Mouse (Mus musculus): ENCODE measurements around the gene Ramp2.
A peak's percentile ranks its signal among the peaks of the same experiment; 100 is the strongest.

Ramp2 gene

DNA sequence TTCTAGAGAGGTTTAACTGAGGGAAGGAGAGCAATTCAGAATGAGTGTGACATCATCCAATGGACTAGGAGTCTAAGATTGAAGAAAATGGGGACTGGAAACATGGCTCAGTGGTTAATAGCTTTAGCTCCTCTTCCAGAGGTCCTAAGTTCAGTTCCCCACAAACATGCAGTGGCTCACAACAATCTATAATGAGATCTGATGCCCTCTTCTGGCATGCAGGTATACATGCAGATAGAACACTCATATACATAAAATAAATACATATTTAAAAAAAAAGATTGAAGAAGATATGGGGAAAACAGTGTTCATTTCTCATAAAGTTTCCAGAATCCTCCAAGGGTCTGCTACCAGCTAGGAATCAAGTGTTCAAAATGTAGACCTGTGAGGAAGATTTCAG lies 10.4 kb upstream of the Ramp2 start:
- no peak for DNase-seq (ENCODE audit: low read depth)

DNA sequence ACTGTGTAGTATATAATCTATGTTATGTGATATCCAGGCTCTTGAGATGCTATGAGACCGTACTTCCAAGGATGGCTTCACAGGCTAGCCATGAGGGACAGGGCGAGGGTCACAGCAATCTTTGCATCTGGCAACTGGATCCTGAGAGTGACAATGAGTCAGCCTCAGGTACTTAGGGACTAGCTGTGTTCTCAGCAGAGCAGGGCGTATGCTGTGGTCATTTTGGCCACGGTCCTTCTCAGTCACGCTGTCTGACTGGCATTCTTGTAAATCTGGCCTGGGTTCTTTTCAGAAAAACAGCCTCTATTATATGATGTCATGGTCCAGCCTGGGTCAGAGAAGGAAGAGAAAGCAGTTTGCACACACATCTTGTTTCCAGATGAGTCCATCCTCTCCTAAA lies 9.0 kb upstream of the Ramp2 start:
- DNase-seq (ENCODE audit: low read depth): no peak

DNA sequence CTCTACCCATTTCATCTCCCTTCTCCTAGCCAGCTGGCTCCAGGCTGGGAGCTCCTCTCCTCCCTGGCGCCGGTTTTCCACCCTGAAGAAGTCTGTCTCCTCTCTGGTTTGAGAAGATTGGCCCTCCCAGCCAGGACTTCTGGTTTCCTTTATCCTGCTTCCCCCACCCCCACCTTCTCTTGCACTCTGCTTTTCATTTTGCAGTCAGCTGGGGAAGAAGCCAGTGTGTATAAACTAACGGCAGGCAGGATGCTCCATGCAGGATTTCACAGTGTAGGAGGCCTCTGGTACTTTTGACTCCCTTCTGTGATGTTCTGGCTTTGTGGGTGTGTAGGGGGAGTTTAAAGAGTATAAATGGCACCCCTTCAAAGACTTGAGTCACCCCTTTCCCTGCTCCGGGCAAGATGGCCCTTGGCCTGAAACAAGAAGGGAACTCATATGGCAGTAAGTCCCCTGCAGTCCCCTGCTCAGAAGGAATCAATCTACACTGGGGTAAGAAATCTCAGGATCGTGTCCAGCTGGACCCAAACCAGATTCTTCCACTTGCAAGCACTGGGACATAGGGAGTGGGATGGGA lies 7.7 kb upstream of the Ramp2 start:
- DNase-seq (ENCODE audit: low read depth): peak; percentile 42

DNA sequence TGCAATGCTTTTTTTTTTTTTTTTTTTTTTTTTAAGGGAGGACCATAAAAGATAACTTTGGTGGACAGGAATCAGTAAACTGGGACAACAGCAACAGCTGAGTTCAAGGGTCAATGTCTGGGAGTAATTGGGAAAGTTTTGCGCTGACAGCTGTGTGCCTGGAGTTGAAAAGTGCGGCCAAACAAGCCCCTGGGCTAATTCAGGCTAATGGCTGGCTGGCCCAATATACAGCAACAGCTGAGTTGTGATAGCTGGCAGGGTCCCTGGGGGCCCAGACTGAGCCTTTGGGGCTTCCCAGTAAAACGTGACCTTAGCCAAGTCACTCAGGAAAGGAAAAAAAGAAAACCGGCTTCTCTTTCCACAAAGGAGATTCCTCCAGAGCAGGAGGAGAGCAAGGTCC lies 757 bp upstream of the Ramp2 start:
- DNase-seq (ENCODE audit: low read depth): no peak

DNA sequence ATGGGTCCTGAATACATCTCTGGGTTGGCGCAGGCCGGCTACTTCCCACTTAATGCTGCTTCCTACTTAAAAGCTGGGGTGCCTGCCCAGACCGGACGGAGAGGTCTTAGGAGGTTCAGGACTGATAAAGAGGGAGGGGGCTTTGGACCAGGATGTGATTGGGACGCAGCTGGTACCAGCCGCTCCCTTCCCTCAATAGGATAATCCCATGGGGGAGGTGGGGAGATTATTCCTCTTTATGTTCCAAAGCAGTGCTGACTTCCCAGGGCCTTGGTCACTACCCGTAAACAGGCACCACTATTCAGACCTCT lies 829 bp downstream of the Ramp2 start:
- DNase-seq (ENCODE audit: low read depth): no peak

DNA sequence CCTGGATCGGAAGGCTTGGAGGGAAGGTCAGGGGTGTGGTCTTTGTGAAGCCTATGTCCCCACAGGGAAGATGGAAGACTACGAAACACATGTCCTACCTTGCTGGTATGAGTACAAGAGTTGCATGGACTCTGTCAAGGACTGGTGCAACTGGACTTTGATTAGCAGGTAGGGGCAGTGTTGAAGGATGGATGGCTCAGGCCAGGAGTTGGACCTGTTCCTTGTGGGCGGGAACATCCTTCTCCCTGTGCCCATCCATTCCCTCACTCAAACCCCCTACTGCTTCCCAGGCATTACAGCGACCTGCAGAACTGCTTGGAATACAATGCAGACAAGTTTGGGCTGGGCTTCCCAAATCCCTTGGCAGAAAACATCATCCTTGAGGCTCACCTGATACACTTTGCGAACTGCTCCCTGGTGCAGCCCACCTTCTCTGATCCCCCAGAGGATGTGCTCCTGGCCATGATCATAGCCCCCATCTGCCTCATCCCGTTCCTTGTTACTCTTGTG lies 1.7 kb downstream of the Ramp2 start:
- DNase-seq (ENCODE audit: low read depth): no peak

DNA sequence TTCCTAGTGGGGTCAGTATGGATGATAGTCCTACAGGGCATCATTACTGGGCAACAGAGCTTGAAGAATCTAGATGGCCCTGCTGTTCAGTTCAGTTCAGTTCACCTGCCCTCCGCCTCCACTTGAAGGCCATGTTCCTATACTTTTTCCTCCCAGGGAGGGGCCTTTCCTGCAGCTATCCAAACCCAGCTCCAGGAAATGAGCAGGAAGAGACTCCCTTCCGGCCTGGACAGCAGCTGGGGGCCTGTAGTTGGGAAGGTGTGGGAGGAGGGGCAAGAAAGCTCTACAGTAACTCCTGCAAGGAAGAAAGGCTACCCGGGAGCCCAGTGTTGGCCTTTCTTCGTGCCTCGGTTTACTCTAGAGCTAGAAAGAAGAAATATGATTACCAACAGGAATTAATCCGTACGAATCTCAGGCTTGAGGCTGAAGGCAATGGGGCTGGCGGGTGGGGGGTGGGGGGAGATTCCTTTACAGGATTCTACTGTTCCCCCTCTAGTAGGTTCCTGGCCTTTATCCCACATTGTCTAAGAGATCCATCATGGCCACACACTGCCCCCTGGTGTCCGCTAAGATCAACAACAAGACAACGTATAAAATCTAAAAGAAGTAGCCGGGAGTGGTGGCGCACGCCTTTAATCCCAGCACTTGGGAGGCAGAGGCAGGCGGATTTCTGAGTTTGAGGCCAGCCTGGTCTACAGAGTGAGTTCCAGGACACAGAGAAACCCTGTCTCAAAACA lies 2.6 kb downstream of the Ramp2 start:
- peak; percentile 80 for DNase-seq (ENCODE audit: low read depth)

DNA sequence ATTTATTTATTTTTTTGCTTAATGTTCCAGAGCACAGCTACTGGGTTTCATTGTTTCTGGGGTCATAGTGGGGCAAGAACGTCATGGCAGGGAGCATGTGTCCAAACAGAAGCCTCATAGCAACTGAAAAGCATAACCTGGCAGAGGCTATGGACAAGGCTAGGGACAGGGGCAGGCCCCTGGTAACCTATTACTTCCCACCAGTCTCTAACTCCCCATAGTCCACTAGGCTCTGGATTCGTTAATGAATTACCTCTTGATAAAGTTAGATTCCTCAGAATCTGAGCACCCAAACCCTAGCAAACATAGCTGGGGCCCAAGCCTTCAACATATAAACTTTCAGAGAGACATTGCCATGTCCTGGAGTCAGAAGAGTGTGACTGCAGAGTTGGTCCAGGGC lies 5.2 kb downstream of the Ramp2 start:
- no peak for DNase-seq (ENCODE audit: low read depth)

DNA sequence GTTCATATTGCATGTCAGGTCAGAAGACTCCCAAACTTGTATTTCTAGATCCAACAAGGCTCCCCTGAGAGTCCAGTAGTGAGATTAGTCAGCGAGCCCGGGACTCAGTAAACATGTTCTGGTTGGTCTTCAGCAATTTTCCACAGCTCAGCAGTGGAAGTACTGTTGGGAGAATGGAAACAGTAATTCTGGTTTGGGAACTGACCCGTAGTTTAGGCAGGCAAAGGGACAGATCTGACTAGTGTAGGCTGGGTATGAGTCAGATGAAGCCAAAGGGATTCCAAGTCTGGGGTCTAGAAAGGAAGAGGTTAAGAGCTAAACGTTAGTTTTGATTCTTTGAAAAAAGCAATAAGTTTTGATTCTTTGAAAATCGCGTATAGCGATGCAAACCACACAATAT lies 7.1 kb downstream of the Ramp2 start:
- DNase-seq (ENCODE audit: low read depth): peak; percentile 76

DNA sequence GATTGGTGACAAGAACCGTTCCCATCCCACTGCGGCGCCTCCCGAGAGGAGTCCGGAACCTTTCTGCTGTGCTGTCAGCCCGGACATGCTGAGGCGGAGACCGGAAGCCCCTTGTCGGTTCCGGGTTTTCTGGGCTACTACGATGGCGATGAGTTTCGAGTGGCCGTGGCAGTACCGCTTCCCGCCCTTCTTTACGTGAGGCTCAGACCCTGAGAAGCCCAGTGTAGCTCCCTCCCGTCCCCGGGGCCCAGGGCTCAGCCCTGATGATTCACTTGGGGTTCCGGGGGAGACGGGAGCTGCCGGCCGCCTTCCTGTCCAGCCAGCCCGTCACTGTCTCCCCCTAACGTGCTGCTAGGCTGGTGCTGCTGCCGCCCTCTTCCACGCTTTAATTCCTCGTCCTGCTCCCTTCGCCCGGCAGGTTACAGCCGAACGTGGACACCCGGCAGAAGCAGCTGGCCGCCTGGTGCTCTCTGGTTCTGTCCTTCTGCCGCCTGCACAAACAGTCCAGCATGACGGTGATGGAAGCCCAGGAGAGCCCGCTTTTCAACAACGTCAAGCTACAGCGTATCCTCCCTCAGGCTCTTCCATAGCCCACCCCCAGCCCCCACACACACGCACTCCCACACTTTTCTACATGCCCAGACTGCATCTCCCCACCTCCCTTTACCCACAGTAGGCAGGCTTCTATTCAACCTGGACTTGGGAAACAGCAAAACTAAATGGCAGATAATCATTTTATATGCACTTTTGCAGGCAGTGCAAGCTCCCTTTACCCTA lies 8.0 kb downstream of the Ramp2 start, which contains the start of gene Vps25:
Gene Vps25, plus strand, starts transcription at position 95 of the 777 bp plus-strand sequence.
- peak; percentile 90 for DNase-seq (ENCODE audit: low read depth)

DNA sequence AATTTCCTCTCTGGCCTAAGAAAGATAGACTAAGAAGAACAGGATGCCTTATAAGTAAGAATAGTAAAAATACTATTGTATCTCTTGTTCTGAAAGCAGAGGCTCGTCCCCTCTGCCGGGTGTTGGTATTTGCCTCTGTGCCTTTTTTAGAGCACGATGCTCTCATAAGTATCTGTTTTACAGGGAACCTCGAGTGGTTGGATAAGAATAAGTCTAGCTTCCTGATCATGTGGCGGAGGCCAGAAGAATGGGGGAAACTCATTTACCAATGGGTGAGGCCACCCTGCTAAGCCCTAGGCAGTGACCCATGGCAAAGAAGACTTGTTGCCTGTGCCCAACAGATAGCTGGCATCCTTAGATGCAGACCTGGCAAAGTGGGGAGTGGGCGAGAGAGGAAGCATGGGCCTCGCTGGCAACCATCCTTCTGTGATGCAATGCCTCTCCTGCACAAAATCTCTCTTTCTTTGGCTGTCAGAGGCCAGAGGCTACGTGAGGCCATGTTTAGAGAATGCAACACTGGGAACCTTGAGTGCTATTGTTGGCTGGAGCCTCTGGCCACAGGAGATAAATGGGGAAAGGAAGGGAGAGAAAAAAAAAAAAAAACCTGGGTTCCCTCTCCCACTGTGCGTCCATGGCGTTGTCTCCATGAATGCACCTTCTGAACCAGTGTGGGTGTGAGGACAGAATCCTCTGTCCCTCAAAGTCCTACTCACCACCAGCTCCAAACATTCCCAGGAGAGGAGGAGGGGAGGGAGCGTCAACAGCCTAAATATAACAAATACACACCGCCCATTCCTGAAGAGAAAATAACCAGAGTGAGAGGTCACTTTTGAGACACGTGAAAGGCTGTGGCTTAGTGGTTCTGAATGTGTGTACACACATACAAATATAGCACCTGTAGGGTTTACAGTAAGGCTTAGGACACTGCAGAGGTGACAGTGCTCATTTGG lies 10.3 kb downstream of the Ramp2 start:
- DNase-seq (ENCODE audit: low read depth): peak; percentile 45

DNA sequence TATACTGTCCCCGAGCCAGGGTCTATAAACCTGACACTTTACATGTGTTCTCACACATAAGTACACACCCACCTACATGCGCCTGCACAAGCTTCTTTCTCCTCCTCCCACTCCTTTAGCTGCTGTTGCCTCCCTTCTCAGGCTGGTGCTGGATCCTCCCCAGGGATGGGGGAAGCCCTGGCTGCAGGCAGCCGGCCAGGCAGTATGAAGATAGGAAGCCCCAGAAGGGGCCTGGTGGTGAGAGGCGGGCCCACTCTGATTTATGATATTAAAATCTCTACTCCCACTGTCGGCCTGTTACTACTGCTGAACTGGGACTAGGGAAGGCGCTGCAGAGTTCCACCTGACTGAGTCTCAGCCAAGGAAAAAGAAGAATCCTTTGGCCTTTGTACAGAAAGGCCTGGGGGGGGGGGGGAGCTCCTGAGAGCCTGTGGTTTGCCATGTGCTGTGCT lies 13.5 kb downstream of the Ramp2 start:
- peak; percentile 93 for DNase-seq (ENCODE audit: low read depth)

DNA sequence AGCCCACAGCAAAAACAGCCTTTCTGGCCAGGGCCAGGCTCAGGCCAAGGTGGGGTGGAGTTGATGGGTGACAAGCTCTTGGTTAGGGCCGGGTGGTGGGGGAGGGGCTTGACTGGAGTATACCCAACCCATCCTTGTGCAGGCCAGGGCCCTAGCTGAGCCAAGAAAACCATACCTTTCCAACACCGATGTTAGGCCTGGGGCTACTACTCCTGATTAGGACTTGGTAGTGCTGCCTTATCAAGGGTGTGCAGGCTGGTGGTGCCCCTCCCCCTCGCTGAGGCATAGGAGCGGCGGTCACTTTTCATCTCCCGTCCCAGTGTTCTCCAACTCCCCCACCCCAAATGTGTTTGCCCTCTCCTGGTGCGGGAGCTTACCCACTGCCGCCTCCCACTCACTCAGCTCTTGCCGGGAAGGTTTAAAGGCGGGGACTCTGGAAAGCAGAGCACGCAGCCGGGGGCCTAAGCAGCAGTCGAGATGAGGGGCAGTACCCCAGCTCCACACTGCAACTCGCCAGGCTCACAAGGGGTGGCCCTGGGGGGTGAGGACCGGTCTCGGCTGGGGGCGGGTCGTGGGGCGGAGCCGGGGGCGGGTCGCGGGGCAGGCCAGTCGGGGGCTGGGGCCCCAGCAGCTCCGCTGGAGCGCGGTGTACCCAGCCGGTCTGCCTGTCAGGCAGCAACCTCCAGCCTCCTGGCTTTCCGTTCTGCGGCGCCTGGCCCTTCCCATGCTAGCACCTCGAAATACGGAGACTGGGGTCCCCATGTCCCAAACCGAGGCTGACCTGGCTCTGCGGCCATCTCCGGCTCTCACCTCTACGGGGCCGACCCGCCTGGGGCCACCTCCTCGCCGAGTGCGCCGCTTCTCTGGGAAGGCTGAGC lies 14.4 kb downstream of the Ramp2 start, which contains the start of gene Wnk4:
Gene Wnk4, plus strand, starts transcription at position 620 of the 878 bp plus-strand sequence.
- peak; percentile 84 for DNase-seq (ENCODE audit: low read depth)

DNA sequence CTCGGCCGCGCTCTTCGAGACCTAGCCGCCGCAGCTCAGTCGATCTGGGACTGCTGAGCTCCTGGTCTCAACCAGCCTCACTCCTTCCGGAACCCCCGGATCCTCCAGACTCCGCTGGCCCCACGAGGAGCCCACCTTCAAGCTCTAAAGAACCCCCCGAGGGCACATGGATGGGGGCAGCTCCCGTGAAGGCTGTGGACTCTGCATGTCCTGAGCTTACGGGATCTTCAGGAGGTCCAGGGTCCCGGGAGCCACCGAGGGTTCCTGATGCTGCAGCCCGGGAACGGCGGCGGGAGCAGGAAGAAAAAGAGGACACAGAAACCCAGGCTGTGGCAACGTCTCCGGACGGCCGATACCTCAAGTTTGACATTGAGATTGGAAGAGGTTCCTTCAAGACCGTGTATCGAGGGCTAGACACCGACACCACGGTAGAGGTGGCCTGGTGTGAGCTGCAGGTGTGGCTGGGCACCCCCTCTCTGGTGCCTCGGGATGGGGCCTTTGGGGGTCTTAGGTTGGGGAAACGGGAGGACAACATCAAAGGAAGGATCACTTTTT lies 15.1 kb downstream of the Ramp2 start:
- no peak for DNase-seq (ENCODE audit: low read depth)

DNA sequence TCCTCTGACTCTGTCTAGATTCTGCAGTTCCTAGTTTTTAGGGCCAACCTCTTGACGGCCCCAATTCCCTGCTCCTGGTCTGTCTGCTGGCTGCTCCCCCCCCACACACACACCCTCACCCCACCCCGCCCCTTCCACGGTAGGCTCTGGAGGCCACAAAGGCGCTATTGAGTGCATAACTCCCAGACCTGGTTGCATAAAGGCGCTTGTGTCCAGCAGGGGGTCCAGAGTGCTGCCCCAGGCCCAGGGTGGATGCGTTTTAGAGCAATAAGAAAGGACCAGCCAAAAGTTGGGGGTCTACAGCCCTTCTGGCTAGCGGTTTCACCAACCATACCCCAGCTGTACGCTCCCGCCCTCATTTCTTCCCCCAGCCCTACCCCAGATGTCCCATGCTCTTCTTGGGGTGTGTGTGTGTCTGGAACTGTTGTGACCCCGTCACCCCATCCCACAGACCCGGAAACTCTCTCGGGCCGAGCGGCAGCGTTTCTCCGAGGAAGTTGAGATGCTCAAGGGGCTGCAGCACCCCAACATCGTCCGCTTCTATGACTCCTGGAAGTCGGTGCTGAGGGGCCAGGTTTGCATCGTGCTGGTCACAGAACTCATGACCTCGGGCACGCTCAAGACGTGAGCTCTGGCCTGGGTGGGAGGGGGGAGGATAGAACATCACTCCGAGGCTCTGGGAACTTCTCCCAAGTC lies 16.6 kb downstream of the Ramp2 start:
- no peak for DNase-seq (ENCODE audit: low read depth)

DNA sequence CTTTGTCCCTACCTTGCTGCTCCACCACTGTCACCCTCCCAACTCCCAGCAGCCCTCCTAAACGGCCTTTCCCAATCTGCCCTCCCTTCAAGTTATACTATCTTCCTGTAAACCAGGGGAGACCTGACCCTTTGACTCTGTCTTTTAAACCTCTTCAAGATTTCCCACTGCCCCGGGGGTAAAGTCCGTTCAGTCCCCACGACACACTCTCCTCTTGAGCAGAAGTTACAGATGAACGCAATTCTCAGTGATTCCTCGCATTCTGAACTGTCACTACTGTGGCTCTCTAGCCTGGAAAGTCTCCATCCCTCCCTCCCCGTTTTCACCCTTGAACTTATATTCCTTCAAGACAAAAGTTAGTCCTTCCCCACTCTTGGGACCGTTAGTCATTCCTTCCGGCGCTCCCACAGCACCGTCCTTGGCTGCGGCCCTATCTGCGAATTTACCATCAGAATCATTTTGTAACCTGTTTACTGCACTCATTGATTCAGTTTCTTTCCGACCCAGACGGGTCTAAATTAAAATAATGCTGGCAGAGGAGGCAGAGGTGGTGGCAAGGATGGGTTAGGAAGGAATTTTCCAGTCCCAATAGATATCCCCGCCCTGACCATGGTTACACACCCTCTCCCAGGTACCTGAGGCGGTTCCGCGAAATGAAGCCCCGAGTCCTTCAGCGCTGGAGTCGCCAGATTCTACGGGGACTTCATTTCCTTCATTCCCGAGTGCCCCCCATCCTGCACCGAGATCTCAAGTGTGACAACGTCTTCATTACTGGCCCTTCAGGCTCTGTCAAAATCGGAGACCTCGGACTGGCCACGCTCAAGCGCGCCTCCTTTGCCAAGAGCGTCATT lies 17.5 kb downstream of the Ramp2 start:
- no peak for DNase-seq (ENCODE audit: low read depth)

DNA sequence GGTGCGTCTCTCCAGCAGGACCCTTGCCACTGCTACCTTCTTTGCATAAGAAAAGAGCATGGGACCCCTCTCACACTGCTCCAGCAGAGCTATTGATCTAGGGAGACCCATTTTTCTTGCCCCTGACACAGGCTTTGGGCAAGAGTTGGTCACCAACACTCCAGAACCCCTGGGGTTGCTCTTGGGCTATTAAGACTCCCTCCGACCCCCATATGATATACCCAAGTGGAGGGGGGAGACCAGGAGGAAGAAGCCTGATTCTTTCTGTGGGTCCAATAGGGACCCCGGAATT lies 18.1 kb downstream of the Ramp2 start:
- DNase-seq (ENCODE audit: low read depth): no peak

DNA sequence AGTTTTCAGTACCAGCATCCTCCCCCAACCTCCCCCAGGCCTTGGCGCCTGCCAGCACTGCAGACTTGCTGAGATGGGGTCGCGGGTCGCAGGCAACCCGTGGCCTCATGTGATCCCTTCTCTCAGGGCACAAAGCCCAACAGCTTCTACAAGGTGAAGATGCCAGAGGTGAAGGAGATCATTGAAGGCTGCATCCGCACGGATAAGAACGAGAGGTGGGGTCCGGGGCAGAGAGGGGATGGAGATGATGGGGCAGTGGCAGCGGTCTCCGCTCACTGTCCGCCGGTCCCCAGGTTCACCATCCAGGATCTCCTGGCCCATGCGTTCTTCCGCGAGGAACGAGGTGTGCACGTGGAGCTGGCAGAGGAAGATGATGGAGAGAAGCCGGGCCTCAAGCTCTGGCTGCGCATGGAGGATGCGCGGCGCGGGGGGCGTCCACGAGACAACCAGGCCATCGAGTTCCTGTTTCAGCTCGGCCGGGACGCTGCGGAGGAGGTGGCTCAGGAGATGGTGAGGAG lies 19.2 kb downstream of the Ramp2 start:
- no peak for DNase-seq (ENCODE audit: low read depth)

DNA sequence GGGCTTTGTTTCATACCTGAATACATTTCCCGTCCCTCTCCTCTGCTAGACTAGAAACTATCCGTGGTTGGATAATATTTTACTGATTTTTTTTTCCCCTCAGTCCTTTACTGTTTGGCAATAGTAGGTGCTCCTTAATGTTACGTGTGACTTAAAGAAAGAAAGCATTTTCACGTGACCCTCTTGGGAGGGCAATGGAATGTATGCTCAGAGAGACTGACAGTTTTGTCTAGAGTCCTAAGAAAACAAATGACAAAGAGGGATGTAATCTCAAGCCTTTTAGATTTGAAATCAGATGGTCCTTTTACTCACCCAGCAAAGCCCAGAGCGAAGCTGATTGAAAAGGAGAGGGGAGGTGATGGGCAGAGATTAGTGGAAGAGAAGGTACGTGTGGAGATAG lies 20.1 kb downstream of the Ramp2 start:
- peak; percentile 56 for DNase-seq (ENCODE audit: low read depth)
